Mouse (Mus musculus): ENCODE measurements around the gene Caskin1. TPM values are rescaled to one million over a fixed set of nuclear protein-coding genes. Genes with fewer than 3 reads are reported as not detected.

The Caskin1 gene
- polyA plus RNA-seq, 1 experiment from 2014 or later, result 0.33 TPM

DNA sequence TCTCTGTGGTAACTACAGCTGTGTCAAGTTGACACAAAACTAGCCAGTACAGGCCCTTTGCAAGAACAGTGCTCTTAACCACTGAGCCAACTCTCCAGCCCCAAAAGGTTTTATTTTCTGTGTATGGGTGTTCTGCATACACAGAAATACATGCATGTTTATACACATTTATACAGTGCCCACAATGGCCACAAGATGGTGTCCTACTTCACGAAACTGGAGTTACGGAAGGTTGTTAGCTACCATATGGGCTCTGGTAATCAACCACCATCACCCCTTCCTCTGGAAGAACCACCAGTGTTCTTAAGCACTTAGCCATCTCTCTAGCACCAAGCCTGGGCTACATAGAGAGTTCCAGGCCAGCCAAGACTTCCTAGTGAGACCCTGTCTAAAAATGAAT is 26.8 kb upstream of the Caskin1 start:
- no peak overlapping the region for H3K4me2 ChIP-seq (replicated peaks; ENCODE audit: low read depth, low read length)
- WGBS, result 61% methylated on average over 2 of the region's 2 CpGs
- H3K36me3 ChIP-seq (ENCODE audit: insufficient read depth, low read length), result no peaks in the 10 kb centered on the region
- no peaks in the 10 kb centered on the region for H3K4me1 ChIP-seq (ENCODE audit: insufficient read depth, low read depth, low read length)
- TF ChIP-seq CTCF (IDR thresholded peaks at IDR 0.05) (peak; percentile 69), EP300 (IDR thresholded peaks at IDR 0.05) (no peak)
- no peaks in the 10 kb centered on the region for H3K9me3 ChIP-seq (ENCODE audit: low read length)
- ATAC-seq (no peak), DNase-seq (ENCODE audit: low spot score) (peak; percentile 33)
- no peak overlapping the region for H3K9ac ChIP-seq (replicated peaks; ENCODE audit: low read depth)
- no peaks in the 10 kb centered on the region for H3K27me3 ChIP-seq (replicated peaks; ENCODE audit: insufficient read depth, low read length)
- no peak overlapping the region for H3K27ac ChIP-seq (ENCODE audit: low read length)
- no peak overlapping the region for H3K4me3 ChIP-seq (ENCODE audit: low read depth, low read length)

DNA sequence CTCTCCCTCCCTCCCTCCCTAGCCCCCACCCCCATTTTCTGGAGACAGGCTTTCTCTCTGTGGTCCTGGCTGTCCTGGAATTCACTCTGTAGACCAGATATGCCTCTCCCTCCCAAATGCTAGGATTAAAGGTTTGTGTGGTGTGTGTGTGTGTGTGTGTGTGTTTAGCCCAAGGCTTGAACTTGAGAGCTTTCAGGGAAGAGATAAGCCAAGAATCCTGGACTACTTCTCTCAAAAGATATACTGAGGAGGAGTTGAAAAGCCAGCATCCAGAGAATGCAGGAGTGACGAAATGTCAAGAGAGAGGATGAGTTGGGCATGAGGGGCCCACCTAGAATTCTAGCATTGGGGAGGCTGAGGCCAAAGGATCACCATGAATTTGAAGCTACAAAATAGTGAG is 25.5 kb upstream of the Caskin1 start:
- H3K9me3 ChIP-seq (ENCODE audit: low read length), result no peaks in the 10 kb centered on the region
- WGBS, result 55% methylated on average over 1 of the region's 1 CpGs
- H3K9ac ChIP-seq (replicated peaks; ENCODE audit: low read depth), result no peak overlapping the region
- H3K4me2 ChIP-seq (replicated peaks; ENCODE audit: low read depth, low read length), result no peak overlapping the region
- no peaks in the 10 kb centered on the region for H3K36me3 ChIP-seq (ENCODE audit: insufficient read depth, low read length)
- TF ChIP-seq CTCF (IDR thresholded peaks at IDR 0.05) (no peak), EP300 (IDR thresholded peaks at IDR 0.05) (no peak)
- H3K27ac ChIP-seq (ENCODE audit: low read length), result no peak overlapping the region
- ATAC-seq (no peak), DNase-seq (ENCODE audit: low spot score) (no peak)
- H3K4me1 ChIP-seq (ENCODE audit: insufficient read depth, low read depth, low read length), result no peaks in the 10 kb centered on the region
- no peaks in the 10 kb centered on the region for H3K27me3 ChIP-seq (replicated peaks; ENCODE audit: insufficient read depth, low read length)
- H3K4me3 ChIP-seq (ENCODE audit: low read depth, low read length), result no peak overlapping the region

DNA sequence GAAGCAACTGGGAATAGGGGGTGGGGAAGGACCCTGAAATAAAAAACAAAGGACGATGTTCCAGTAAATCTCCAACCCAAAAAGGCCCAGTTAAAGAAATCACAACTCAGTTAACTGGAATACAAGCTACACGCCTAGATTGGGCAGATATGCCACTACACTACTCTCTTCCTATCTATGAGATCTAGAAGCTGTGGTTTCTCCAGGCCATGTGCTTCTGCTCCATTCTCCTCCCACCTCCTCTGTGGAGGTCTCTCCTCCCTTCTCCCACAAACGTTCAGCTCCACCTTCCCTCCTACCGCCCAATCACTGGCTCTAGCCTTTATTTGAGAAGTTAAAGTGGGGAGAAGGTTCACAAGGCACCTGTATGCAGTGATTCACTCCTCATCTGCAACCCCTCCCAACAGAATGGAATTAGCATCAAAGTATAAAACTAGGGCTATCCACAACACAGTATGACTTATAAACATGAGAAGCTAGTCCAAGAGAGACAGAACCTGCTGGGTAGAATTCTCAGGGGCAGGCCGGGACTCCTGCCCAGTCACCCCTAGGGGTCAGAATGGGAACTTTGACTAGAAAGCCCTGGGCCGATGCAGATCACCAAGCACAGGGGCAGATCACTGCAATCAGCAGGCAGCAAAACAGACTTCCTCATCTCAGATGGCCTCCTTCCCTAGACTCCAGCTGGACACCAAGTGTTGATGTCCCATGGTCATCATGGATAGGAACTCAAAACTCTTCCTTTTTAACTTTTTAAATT is 24.8 kb upstream of the Caskin1 start:
- Histone ChIP-seq H3K9me3 (ENCODE audit: low read length) (no peaks in the 10 kb centered on the region), H3K4me1 (ENCODE audit: insufficient read depth, low read depth, low read length) (no peaks in the 10 kb centered on the region), H3K27me3 (replicated peaks; ENCODE audit: insufficient read depth, low read length) (no peaks in the 10 kb centered on the region), H3K9ac (replicated peaks; ENCODE audit: low read depth) (no peak overlapping the region), H3K27ac (ENCODE audit: low read length) (no peak overlapping the region), H3K4me3 (ENCODE audit: low read depth, low read length) (no peak overlapping the region), H3K4me2 (replicated peaks; ENCODE audit: low read depth, low read length) (no peak overlapping the region), H3K36me3 (ENCODE audit: insufficient read depth, low read length) (no peaks in the 10 kb centered on the region)
- no peak for DNase-seq (ENCODE audit: low spot score)
- TF ChIP-seq EP300 (IDR thresholded peaks at IDR 0.05) (no peak), CTCF (IDR thresholded peaks at IDR 0.05) (no peak; the same call in 1 of the 2 replicates)
- 44% methylated on average over 6 of the region's 6 CpGs for WGBS
- no peak for ATAC-seq

DNA sequence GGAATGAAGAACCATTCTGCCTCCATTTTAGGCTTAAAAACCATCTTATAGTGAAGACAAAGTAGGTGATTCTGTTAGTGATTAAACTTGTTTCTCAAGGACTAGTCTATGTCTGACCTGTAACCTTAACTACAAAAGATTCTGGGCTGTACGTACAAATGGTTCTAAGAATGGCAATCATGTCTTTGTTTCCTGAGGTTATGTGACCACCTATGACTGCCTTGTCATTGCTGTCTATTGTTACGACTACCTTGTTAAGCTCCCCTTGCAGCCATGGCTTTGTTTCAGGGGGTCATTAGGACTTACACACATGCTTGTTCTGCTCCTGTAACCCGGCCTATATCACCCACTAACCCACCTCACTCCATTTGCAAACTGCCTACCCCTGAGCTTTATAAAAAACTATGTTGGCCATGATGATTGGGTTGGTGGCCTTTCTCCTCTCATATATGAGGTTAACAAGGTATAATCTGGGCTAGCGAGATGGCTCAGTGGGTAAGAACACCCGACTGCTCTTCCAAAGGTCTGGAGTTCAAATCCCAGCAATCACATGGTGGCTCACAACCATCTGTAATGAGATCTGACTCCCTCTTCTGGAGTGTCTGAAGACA is 19.7 kb upstream of the Caskin1 start:
- Histone ChIP-seq H3K27me3 (replicated peaks; ENCODE audit: insufficient read depth, low read length) (no peaks in the 10 kb centered on the region), H3K4me1 (ENCODE audit: insufficient read depth, low read depth, low read length) (peaks cover 20% of the 10 kb centered on the region; the same call in 1 of the 2 replicates), H3K27ac (ENCODE audit: low read length) (no peak overlapping the region), H3K9me3 (ENCODE audit: low read length) (no peaks in the 10 kb centered on the region), H3K36me3 (ENCODE audit: insufficient read depth, low read length) (no peaks in the 10 kb centered on the region), H3K9ac (replicated peaks; ENCODE audit: low read depth) (no peak overlapping the region), H3K4me3 (ENCODE audit: low read depth, low read length) (no peak overlapping the region), H3K4me2 (replicated peaks; ENCODE audit: low read depth, low read length) (no peak overlapping the region)
- 88% methylated on average over 5 of the region's 5 CpGs for WGBS
- DNase-seq (ENCODE audit: low spot score) (no peak), ATAC-seq (no peak)
- TF ChIP-seq EP300 (IDR thresholded peaks at IDR 0.05) (no peak), CTCF (IDR thresholded peaks at IDR 0.05) (no peak)

DNA sequence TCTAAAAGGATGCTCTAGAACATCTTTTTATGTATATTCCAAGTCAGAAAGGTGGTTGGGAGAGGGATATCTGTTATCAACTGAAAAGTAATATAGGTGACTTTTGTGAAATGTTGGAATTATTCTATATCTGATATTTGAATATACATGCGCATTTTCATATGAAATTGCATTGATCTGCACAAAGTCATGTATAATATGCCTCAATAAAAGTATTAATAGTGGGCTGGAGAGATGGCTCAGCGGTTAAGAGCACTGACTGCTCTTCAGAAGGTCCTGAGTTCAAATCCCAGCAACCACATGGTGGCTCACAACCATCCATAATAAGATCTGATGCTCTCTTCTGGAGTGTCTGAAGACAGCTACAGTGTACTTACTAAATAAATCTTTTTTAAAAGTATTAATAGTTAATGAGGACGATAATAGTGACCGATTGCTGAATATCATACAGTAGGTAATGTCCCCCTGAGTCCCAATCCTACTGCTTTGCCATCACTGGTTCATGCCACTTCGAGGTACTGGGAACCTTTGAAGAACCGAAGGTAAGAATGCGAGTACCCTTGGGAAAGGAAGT is 19.0 kb upstream of the Caskin1 start:
- Histone ChIP-seq H3K4me3 (ENCODE audit: low read depth, low read length) (peak overlapping the region; percentile 73), H3K9me3 (ENCODE audit: low read length) (no peaks in the 10 kb centered on the region), H3K27ac (ENCODE audit: low read length) (peak overlapping the region; percentile 34), H3K4me1 (ENCODE audit: insufficient read depth, low read depth, low read length) (peaks cover 20% of the 10 kb centered on the region; the same call in 1 of the 2 replicates), H3K4me2 (replicated peaks; ENCODE audit: low read depth, low read length) (peak overlapping the region; percentile 85), H3K9ac (replicated peaks; ENCODE audit: low read depth) (peak overlapping the region; percentile 64; the same call in 1 of the 2 replicates), H3K27me3 (replicated peaks; ENCODE audit: insufficient read depth, low read length) (no peaks in the 10 kb centered on the region), H3K36me3 (ENCODE audit: insufficient read depth, low read length) (no peaks in the 10 kb centered on the region)
- TF ChIP-seq CTCF (IDR thresholded peaks at IDR 0.05), result no peak
- no peak for TF ChIP-seq EP300 (IDR thresholded peaks at IDR 0.05)
- ATAC-seq (no peak), DNase-seq (ENCODE audit: low spot score) (no peak)
- WGBS, result 17% methylated on average over 7 of the region's 7 CpGs

DNA sequence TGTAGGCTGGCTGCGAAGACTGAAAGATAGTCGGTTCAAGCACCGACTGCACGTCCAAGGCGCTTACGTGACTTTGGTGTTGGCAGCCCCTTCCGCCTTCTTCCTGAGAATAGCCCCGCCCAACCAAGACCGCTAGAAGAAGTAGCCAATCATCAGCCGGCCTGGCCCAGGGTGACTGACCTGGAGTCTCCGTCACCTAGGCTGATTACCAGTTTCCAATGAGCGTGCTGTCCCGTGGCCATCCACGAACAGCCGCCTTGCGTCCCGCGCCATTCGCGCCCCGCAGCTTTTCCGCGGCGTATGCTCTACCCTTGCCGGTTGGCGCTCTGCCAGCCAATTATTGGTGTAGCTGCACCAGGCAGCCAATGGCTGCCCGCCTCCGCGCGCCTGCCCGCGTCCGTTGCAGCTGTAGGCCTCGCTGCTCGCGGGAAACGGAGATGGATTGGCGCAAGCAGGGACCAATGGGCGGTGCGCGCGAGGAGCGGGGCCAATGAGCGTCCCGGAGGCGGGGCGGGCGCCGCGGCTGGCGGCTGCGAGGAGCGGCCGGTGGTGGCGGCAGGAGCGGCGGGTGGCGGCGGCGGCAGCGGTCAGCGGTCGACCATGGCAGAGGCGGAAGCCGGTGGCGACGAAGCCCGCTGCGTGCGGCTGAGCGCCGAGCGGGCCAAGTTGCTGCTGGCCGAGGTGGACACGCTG is 18.3 kb upstream of the Caskin1 start, which contains the start of the genes E4f1 and Pgp:
TSS of gene E4f1 (minus strand) at position 404 of the 693 bp plus-strand sequence.
TSS of gene Pgp (plus strand) at position 483 of the 693 bp plus-strand sequence.
- peak; percentile 99 for ATAC-seq
- Histone ChIP-seq H3K4me2 (replicated peaks; ENCODE audit: low read depth, low read length) (peak within 1 kb of the TSS; percentile 85), H3K4me1 (ENCODE audit: insufficient read depth, low read depth, low read length) (peaks cover 20% of the 10 kb centered on the region; the same call in 1 of the 2 replicates), H3K9me3 (ENCODE audit: low read length) (no peaks in the 10 kb centered on the region), H3K27ac (ENCODE audit: low read length) (peak within 1 kb of the TSS; percentile 75), H3K36me3 (ENCODE audit: insufficient read depth, low read length) (0 out of 2 replicates have a peak, but pooled peaks cover 4% of the 10 kb centered on the region), H3K27me3 (replicated peaks; ENCODE audit: insufficient read depth, low read length) (no peaks in the 10 kb centered on the region), H3K9ac (replicated peaks; ENCODE audit: low read depth) (peak within 1 kb of the TSS; percentile 64), H3K4me3 (ENCODE audit: low read depth, low read length) (peak within 1 kb of the TSS; percentile 73)
- peak; percentile 19; the same call in 1 of the 2 replicates for TF ChIP-seq CTCF (IDR thresholded peaks at IDR 0.05)
- no peak for TF ChIP-seq EP300 (IDR thresholded peaks at IDR 0.05)
- DNase-seq (ENCODE audit: low spot score), result peak; percentile 99
- whole genome bisulfite sequencing, result under 1% methylated on average over 61 of the region's 75 CpGs

All from lung, postnatal 0 days (tissue).